Mouse (Mus musculus): ENCODE data around the gene Camk1d. TPM values are rescaled to one million over a fixed set of nuclear protein-coding genes. Genes with fewer than 3 reads are reported as not detected.

Camk1d gene
- total and polyA plus RNA-seq, 2 experiments from 2014 or later: 8.0 to 20.9 TPM

DNA sequence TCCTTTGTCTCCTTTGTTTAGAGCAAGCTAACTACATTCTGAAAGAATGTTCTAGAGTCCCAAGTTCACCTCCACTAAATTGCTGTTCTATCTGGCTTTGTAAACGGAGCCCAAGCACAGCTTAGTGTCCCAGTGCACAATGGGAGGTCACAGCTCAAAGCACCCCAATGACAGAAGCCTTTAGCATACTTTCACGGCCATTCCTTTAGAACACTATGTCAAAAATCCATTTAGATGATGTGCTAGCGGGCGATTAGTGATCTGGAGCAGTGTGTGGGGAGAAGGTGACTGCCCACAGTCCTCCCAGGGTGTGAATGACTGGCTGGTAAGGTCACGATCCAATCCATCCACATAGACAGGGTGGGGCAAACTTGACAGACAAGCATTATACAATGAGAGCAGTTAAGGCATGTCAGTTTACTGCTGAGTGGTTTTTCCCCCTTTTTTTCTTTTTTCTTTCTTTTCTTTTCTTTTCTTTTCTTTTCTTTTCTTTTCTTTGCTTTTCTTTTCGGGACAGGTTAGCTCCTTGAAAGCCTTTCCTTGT lies 341.4 kb downstream of the Camk1d start:
- DNase-seq (ENCODE audit: low spot score): no peak
- no peak overlapping the region for H3K9ac ChIP-seq (replicated peaks; ENCODE audit: low read length, poor library complexity, severe bottlenecking)
- no peaks in the 10 kb centered on the region for H3K27me3 ChIP-seq (ENCODE audit: insufficient read depth, low read length)
- WGBS: 43% methylated on average over 6 of the region's 6 CpGs
- H3K4me3 ChIP-seq (ENCODE audit: low read depth, low read length): no peak overlapping the region
- no peak overlapping the region for H3K4me2 ChIP-seq (ENCODE audit: low read depth, low read length, poor library complexity, severe bottlenecking)
- H3K9me3 ChIP-seq (ENCODE audit: low read length): no peaks in the 10 kb centered on the region
- no peak for ATAC-seq (ENCODE audit: low FRiP score)
- no peaks in the 10 kb centered on the region for H3K36me3 ChIP-seq (ENCODE audit: insufficient read depth, low read length)
- H3K27ac ChIP-seq (ENCODE audit: low read depth, low read length): no peak overlapping the region
- peaks cover 5% of the 10 kb centered on the region for H3K4me1 ChIP-seq (ENCODE audit: insufficient read depth, low read length)
- no peak for TF ChIP-seq CTCF (IDR thresholded peaks at IDR 0.05)

DNA sequence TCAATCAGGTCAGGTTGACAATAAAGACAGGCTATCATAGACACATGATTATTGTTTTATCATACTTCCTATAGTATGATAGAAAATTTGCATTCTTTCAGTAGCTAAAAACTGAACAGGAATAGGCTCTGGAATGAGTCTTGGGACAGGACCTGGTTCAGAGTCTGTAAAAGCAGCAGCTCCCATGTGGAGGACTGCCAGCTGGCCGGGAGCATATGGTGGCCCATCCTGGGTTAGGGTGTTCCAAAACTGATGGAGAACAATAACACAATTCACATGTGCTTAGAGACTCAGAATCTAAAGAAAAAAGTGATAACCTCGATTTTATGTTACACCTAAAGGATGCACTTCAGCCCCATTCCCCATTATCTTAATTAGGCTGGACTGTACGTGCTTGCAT lies 343.0 kb downstream of the Camk1d start:
- TF ChIP-seq CTCF (IDR thresholded peaks at IDR 0.05): no peak
- no peaks in the 10 kb centered on the region for H3K4me1 ChIP-seq (ENCODE audit: insufficient read depth, low read length)
- no peaks in the 10 kb centered on the region for H3K9me3 ChIP-seq (ENCODE audit: low read length)
- no peaks in the 10 kb centered on the region for H3K27me3 ChIP-seq (ENCODE audit: insufficient read depth, low read length)
- 81% methylated on average over 3 of the region's 3 CpGs for WGBS
- no peak overlapping the region for H3K4me3 ChIP-seq (ENCODE audit: low read depth, low read length)
- DNase-seq (ENCODE audit: low spot score) (no peak), ATAC-seq (ENCODE audit: low FRiP score) (no peak)
- H3K27ac ChIP-seq (ENCODE audit: low read depth, low read length): no peak overlapping the region
- no peak overlapping the region for H3K4me2 ChIP-seq (ENCODE audit: low read depth, low read length, poor library complexity, severe bottlenecking)
- no peaks in the 10 kb centered on the region for H3K36me3 ChIP-seq (ENCODE audit: insufficient read depth, low read length)
- no peak overlapping the region for H3K9ac ChIP-seq (replicated peaks; ENCODE audit: low read length, poor library complexity, severe bottlenecking)

DNA sequence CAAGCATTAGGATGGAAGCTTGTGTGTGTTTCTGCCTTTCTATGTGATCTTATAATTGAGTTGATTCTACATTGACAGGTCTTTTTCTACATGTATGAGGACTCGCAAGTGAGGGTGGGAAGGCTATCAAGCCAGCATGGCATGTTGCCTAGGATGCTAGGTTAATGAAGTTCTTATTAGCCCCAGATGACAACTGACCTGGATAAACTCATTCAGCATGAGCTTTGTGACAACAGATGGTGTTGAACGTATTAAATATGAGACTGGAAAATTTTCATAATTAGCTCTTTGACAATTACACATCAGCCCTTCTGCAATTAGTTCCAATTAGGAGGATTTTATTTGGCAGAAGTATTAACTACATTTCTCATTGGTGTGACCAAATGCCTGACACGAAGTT lies 343.7 kb downstream of the Camk1d start:
- no peaks in the 10 kb centered on the region for H3K27me3 ChIP-seq (ENCODE audit: insufficient read depth, low read length)
- ATAC-seq (ENCODE audit: low FRiP score) (no peak), DNase-seq (ENCODE audit: low spot score) (peak; percentile 36)
- H3K4me2 ChIP-seq (ENCODE audit: low read depth, low read length, poor library complexity, severe bottlenecking): no peak overlapping the region
- H3K4me1 ChIP-seq (ENCODE audit: insufficient read depth, low read length): no peaks in the 10 kb centered on the region
- 67% methylated on average over 3 of the region's 3 CpGs for WGBS
- H3K4me3 ChIP-seq (ENCODE audit: low read depth, low read length): no peak overlapping the region
- no peak overlapping the region for H3K27ac ChIP-seq (ENCODE audit: low read depth, low read length)
- no peaks in the 10 kb centered on the region for H3K9me3 ChIP-seq (ENCODE audit: low read length)
- no peak for TF ChIP-seq CTCF (IDR thresholded peaks at IDR 0.05)
- H3K9ac ChIP-seq (replicated peaks; ENCODE audit: low read length, poor library complexity, severe bottlenecking): no peak overlapping the region
- H3K36me3 ChIP-seq (ENCODE audit: insufficient read depth, low read length): no peaks in the 10 kb centered on the region

DNA sequence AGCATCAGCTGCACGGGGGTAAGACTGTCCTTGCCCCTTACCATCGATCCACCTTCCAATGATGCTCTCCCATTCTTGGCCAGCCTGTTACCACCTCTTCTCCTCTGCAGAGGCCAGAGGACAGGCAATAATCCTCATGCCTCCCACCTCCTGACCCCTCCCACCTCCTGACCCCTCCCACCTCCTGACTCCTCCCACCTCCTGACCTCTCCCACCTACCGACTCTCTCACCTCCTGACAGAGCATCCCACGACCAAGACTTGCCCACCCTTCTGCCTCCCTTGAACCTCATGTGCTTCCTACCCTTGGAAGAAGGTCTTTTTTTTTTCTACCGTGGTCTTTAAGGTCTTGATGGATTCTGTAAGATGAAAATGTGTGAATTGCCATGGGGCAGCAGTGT lies 350.5 kb downstream of the Camk1d start:
- no peak overlapping the region for H3K9ac ChIP-seq (replicated peaks; ENCODE audit: low read length, poor library complexity, severe bottlenecking)
- H3K9me3 ChIP-seq (ENCODE audit: low read length): no peaks in the 10 kb centered on the region
- H3K27me3 ChIP-seq (ENCODE audit: insufficient read depth, low read length): no peaks in the 10 kb centered on the region
- ATAC-seq (ENCODE audit: low FRiP score) (no peak), DNase-seq (ENCODE audit: low spot score) (no peak)
- H3K27ac ChIP-seq (ENCODE audit: low read depth, low read length): no peak overlapping the region
- no peak overlapping the region for H3K4me3 ChIP-seq (ENCODE audit: low read depth, low read length)
- no peaks in the 10 kb centered on the region for H3K36me3 ChIP-seq (ENCODE audit: insufficient read depth, low read length)
- no peaks in the 10 kb centered on the region for H3K4me1 ChIP-seq (ENCODE audit: insufficient read depth, low read length)
- no peak for TF ChIP-seq CTCF (IDR thresholded peaks at IDR 0.05)
- 69% methylated on average over 5 of the region's 5 CpGs for WGBS
- H3K4me2 ChIP-seq (ENCODE audit: low read depth, low read length, poor library complexity, severe bottlenecking): no peak overlapping the region; the same call in 1 of the 2 replicates

DNA sequence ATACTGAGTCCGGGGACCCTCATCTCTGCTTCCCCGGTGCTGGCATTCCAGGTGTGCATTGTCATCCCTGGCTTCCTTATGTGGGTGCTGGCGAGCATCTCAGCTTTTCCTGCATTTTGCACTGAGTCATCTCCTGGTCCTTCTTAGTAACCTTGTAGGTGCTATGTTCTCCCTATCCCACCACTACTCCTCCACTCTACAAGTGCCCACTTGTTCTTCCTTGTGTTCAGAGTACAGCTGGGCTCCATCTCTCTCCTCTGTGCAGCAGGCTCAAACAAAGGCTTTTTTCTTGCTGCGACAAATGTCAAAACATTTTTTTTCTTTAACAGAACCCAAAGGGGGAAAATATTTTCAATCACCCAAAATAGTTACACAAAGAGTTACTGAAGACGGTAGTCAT lies 356.3 kb downstream of the Camk1d start:
- H3K36me3 ChIP-seq (ENCODE audit: insufficient read depth, low read length): no peaks in the 10 kb centered on the region
- no peak overlapping the region for H3K27ac ChIP-seq (ENCODE audit: low read depth, low read length)
- WGBS: 89% methylated on average over 5 of the region's 5 CpGs
- H3K27me3 ChIP-seq (ENCODE audit: insufficient read depth, low read length): no peaks in the 10 kb centered on the region
- TF ChIP-seq CTCF (IDR thresholded peaks at IDR 0.05): no peak
- no peaks in the 10 kb centered on the region for H3K4me1 ChIP-seq (ENCODE audit: insufficient read depth, low read length)
- H3K9ac ChIP-seq (replicated peaks; ENCODE audit: low read length, poor library complexity, severe bottlenecking): no peak overlapping the region
- DNase-seq (ENCODE audit: low spot score): no peak
- ATAC-seq (ENCODE audit: low FRiP score): no peak
- no peaks in the 10 kb centered on the region for H3K9me3 ChIP-seq (ENCODE audit: low read length)
- no peak overlapping the region for H3K4me2 ChIP-seq (ENCODE audit: low read depth, low read length, poor library complexity, severe bottlenecking)
- H3K4me3 ChIP-seq (ENCODE audit: low read depth, low read length): no peak overlapping the region

DNA sequence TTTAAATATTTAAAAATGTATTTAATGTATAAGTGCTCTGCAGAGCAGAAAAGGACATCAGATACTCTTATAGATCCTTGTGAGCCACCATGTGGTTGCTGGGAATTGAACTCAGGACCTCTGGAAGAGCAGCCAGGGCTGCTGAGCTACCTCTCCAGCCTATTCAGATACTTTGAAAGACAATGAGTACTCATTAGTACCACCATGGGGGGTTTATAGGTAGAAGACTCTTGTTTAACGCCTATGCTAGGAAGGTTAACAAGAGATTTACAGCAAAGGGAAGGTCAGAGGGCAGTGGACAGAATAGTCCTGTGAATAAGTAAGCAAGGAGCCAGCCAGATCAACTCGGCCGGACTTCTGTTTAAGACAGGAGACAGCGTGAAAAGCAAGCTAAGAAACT lies 357.3 kb downstream of the Camk1d start:
- Histone ChIP-seq H3K9me3 (ENCODE audit: low read length) (no peaks in the 10 kb centered on the region), H3K27ac (ENCODE audit: low read depth, low read length) (no peak overlapping the region), H3K4me3 (ENCODE audit: low read depth, low read length) (no peak overlapping the region), H3K36me3 (ENCODE audit: insufficient read depth, low read length) (no peaks in the 10 kb centered on the region), H3K9ac (replicated peaks; ENCODE audit: low read length, poor library complexity, severe bottlenecking) (no peak overlapping the region), H3K4me2 (ENCODE audit: low read depth, low read length, poor library complexity, severe bottlenecking) (no peak overlapping the region), H3K27me3 (ENCODE audit: insufficient read depth, low read length) (no peaks in the 10 kb centered on the region), H3K4me1 (ENCODE audit: insufficient read depth, low read length) (no peaks in the 10 kb centered on the region)
- DNase-seq (ENCODE audit: low spot score) (no peak), ATAC-seq (ENCODE audit: low FRiP score) (no peak)
- WGBS: 70% methylated on average over 4 of the region's 4 CpGs
- TF ChIP-seq CTCF (IDR thresholded peaks at IDR 0.05): no peak
